Mouse (Mus musculus) right cerebral cortex, adult 18-20 months (tissue): ENCODE measurements around the gene Kalrn.
A peak's percentile ranks its signal among the peaks of the same experiment; 100 is the strongest.

Experiments used
- DNase-seq: peaks from one replicate; pipeline ENCODE4 v3.0.0; 2022; ENCODE audit warnings: mixed read lengths

Gene Kalrn

GRCm38 (mm10) chr16:34167042-34167441 lies 406.3 kb downstream of the Kalrn start:
- no peak for DNase-seq

- DNase-seq, result peak; percentile 44
These were observed 410.2 kb downstream of the Kalrn start for GRCm38 (mm10) chr16:34163086-34163485.

GRCm38 (mm10) chr16:34159576-34159975 lies 413.8 kb downstream of the Kalrn start:
- DNase-seq, result no peak

- DNase-seq, result no peak
These were observed 415.8 kb downstream of the Kalrn start for GRCm38 (mm10) chr16:34157386-34158135.

GRCm38 (mm10) chr16:34155696-34156095 lies 417.6 kb downstream of the Kalrn start:
- DNase-seq, result no peak

- DNase-seq, result no peak
These were observed 418.4 kb downstream of the Kalrn start for GRCm38 (mm10) chr16:34154903-34155302.

- DNase-seq, result no peak
These were observed 421.7 kb downstream of the Kalrn start for GRCm38 (mm10) chr16:34151528-34152071.

GRCm38 (mm10) chr16:34141670-34142069 lies 431.7 kb downstream of the Kalrn start:
- no peak for DNase-seq

GRCm38 (mm10) chr16:34135074-34135473 lies 438.3 kb downstream of the Kalrn start:
- no peak for DNase-seq

GRCm38 (mm10) chr16:34134628-34135027 lies 438.7 kb downstream of the Kalrn start:
- no peak for DNase-seq

GRCm38 (mm10) chr16:34125595-34125994 lies 447.7 kb downstream of the Kalrn start:
- peak; percentile 84 for DNase-seq

GRCm38 (mm10) chr16:34122486-34122885 lies 450.8 kb downstream of the Kalrn start:
- DNase-seq, result no peak

GRCm38 (mm10) chr16:34121288-34121687 lies 452.0 kb downstream of the Kalrn start:
- DNase-seq, result no peak

GRCm38 (mm10) chr16:34120801-34121201 lies 452.5 kb downstream of the Kalrn start:
- peak; percentile 88 for DNase-seq

GRCm38 (mm10) chr16:34119844-34120243 lies 453.5 kb downstream of the Kalrn start:
- no peak for DNase-seq

GRCm38 (mm10) chr16:34119370-34119769 lies 454.0 kb downstream of the Kalrn start:
- DNase-seq, result no peak

- DNase-seq, result peak; percentile 69
These were observed 458.7 kb downstream of the Kalrn start for GRCm38 (mm10) chr16:34114665-34115064.

- DNase-seq, result no peak
These were observed 460.2 kb downstream of the Kalrn start for GRCm38 (mm10) chr16:34113150-34113549.

- DNase-seq, result no peak
These were observed 460.8 kb downstream of the Kalrn start for GRCm38 (mm10) chr16:34112490-34112889.

- DNase-seq, result no peak
These were observed 462.3 kb downstream of the Kalrn start for GRCm38 (mm10) chr16:34110840-34111625.

GRCm38 (mm10) chr16:34104427-34104826 lies 468.9 kb downstream of the Kalrn start:
- DNase-seq, result no peak

GRCm38 (mm10) chr16:34102742-34103141 lies 470.6 kb downstream of the Kalrn start:
- DNase-seq, result no peak

- DNase-seq, result no peak
These were observed 473.5 kb downstream of the Kalrn start for GRCm38 (mm10) chr16:34099795-34100194.
